Mouse (Mus musculus) cortical plate, adult 2 months (tissue): ENCODE data around the gene Ulk3. TPM values are rescaled to one million over a fixed set of nuclear protein-coding genes. Genes with fewer than 3 reads are reported as not detected.

Experiments used
- H3K27ac ChIP-seq: fragments of 200-500 bp; 2 replicates; pipeline ENCODE4 v1.5.1; 2012; ENCODE audit warnings: low read length, control low read depth, inconsistent platforms; ENCODE audit not compliant: insufficient read depth
- H3K4me1 ChIP-seq: fragments of 200-500 bp; 2 replicates; pipeline ENCODE4 v1.6.1; 2011; ENCODE audit warnings: low read length; ENCODE audit not compliant: control insufficient read depth, insufficient read depth
- H3K4me3 ChIP-seq: fragments of 200-500 bp; 2 replicates; pipeline ENCODE4 v1.5.1; 2011; ENCODE audit warnings: mild to moderate bottlenecking, low read length, control low read depth; ENCODE audit not compliant: insufficient read depth
- CTCF ChIP-seq: fragments of 200-500 bp; IDR thresholded peaks from 2 replicates; pipeline ENCODE4 v1.5.1; 2011; ENCODE audit warnings: mild to moderate bottlenecking, control low read depth, low read length; ENCODE audit not compliant: insufficient read depth; ENCODE audit errors: extremely low read depth
- POLR2A ChIP-seq: fragments of 200-500 bp; IDR thresholded peaks from 2 replicates; pipeline ENCODE4 v1.6.1; 2011; ENCODE audit warnings: mild to moderate bottlenecking, low read length, control low read depth; ENCODE audit not compliant: insufficient read depth; ENCODE audit errors: extremely low read depth
- polyA plus RNA-seq: library from polyadenylated mRNA; depleted of rRNA; stranded (reverse); fragments of >200 nt; gene quantifications from 2 replicates; pipeline ENCODE4 v1.2.3, GENCODE M21; 2012; rRNA removed

Ulk3 gene
- polyA plus RNA-seq, 1 experiment = 54.5 TPM

- TF ChIP-seq POLR2A (no peak), CTCF (no peak)
- Histone ChIP-seq H3K4me1 (peaks cover 20% of the 10 kb centered on the region), H3K4me3 (no peak overlapping the region), H3K27ac (peak overlapping the region; percentile 39)
Observed at GRCm38 (mm10) chr9:57638651-57639459, 49.6 kb downstream of the Ulk3 start.

GRCm38 (mm10) chr9:57639661-57640328 is 50.5 kb downstream of the Ulk3 start:
- Histone ChIP-seq H3K27ac (0 out of 2 replicates have a peak overlapping the region, but pooled peaks have one; percentile 30), H3K4me1 (peaks cover 17% of the 10 kb centered on the region), H3K4me3 (no peak overlapping the region)
- no peak for TF ChIP-seq POLR2A
- no peak for TF ChIP-seq CTCF

- Histone ChIP-seq H3K27ac (0 out of 2 replicates have a peak overlapping the region, but pooled peaks have one; percentile 30), H3K4me1 (peaks cover 17% of the 10 kb centered on the region), H3K4me3 (no peak overlapping the region)
- TF ChIP-seq CTCF = no peak
- no peak for TF ChIP-seq POLR2A
Observed at GRCm38 (mm10) chr9:57640384-57640783, 51.1 kb downstream of the Ulk3 start.

- TF ChIP-seq POLR2A (no peak), CTCF (no peak)
- Histone ChIP-seq H3K27ac (no peak overlapping the region), H3K4me3 (no peak overlapping the region), H3K4me1 (peaks cover 17% of the 10 kb centered on the region)
Observed at GRCm38 (mm10) chr9:57641022-57641421, 51.8 kb downstream of the Ulk3 start.

- peaks cover 17% of the 10 kb centered on the region for H3K4me1 ChIP-seq
- TF ChIP-seq POLR2A (no peak), CTCF (no peak)
- H3K4me3 ChIP-seq = no peak overlapping the region
- H3K27ac ChIP-seq = no peak overlapping the region
Observed at GRCm38 (mm10) chr9:57641775-57642550, 52.7 kb downstream of the Ulk3 start.

GRCm38 (mm10) chr9:57643169-57643855 is 54.1 kb downstream of the Ulk3 start:
- Histone ChIP-seq H3K4me3 (peak overlapping the region; percentile 68; the same call in 1 of the 2 replicates), H3K27ac (no peak overlapping the region), H3K4me1 (peaks cover 12% of the 10 kb centered on the region)
- TF ChIP-seq POLR2A = no peak
- no peak for TF ChIP-seq CTCF

GRCm38 (mm10) chr9:57643856-57644180 is 54.6 kb downstream of the Ulk3 start:
- Histone ChIP-seq H3K4me3 (peak overlapping the region; percentile 68), H3K4me1 (peaks cover 12% of the 10 kb centered on the region), H3K27ac (no peak overlapping the region)
- TF ChIP-seq CTCF = no peak

- TF ChIP-seq CTCF (no peak), POLR2A (no peak)
- peaks cover 12% of the 10 kb centered on the region for H3K4me1 ChIP-seq
- H3K4me3 ChIP-seq = peak overlapping the region; percentile 68
- H3K27ac ChIP-seq = no peak overlapping the region
Observed at GRCm38 (mm10) chr9:57644442-57644943, 55.2 kb downstream of the Ulk3 start.

- TF ChIP-seq CTCF (peak; percentile 71), POLR2A (peak; percentile 60; the same call in 1 of the 2 replicates)
- Histone ChIP-seq H3K27ac (peak overlapping the region; percentile 91), H3K4me3 (peak overlapping the region; percentile 68), H3K4me1 (peaks cover 8% of the 10 kb centered on the region)
Observed at GRCm38 (mm10) chr9:57644944-57645893, 56.0 kb downstream of the Ulk3 start.

Other genes starting within 250 kb of the Ulk3 start
- 22.2 and 22.9 TPM in 2 replicates for gene Ppcdc, start 149.3 kb upstream of the Ulk3 start, polyA plus RNA-seq
- 376 and 379 TPM in 2 replicates for gene Scamp5, start 121.4 kb upstream of the Ulk3 start, polyA plus RNA-seq
- 15.1 and 16.0 TPM in 2 replicates for gene Rpp25, start 85.4 kb upstream of the Ulk3 start, polyA plus RNA-seq
- gene Cox5a, start 68.2 kb upstream of the Ulk3 start, polyA plus RNA-seq = 384 and 401 TPM in 2 replicates
- gene Fam219b, start 51.9 kb upstream of the Ulk3 start, polyA plus RNA-seq = 9.5 and 10.9 TPM in 2 replicates
- gene Mpi, start 36.7 kb upstream of the Ulk3 start, polyA plus RNA-seq = 101 and 102 TPM in 2 replicates
- gene Scamp2, start 28.5 kb upstream of the Ulk3 start, polyA plus RNA-seq = 41.7 and 45.2 TPM in 2 replicates
- 44.6 and 48.1 TPM in 2 replicates for gene Cplx3, start 16.8 kb downstream of the Ulk3 start, polyA plus RNA-seq
- gene Lman1l, start 31.3 kb downstream of the Ulk3 start, polyA plus RNA-seq = not detected in 2 replicates
- 34.2 and 35.7 TPM in 2 replicates for gene Csk, start 64.2 kb downstream of the Ulk3 start, polyA plus RNA-seq
- gene Cyp1a2, start 94.3 kb downstream of the Ulk3 start, polyA plus RNA-seq = not detected in 2 replicates
- gene Cyp1a1, start 98.5 kb downstream of the Ulk3 start, polyA plus RNA-seq = 0.08 and 0.13 TPM in 2 replicates
- gene Edc3, start 119.1 kb downstream of the Ulk3 start, polyA plus RNA-seq = 12.2 and 13.2 TPM in 2 replicates
- 160 and 166 TPM in 2 replicates for gene Clk3, start 176.4 kb downstream of the Ulk3 start, polyA plus RNA-seq
- 7.7 and 8.5 TPM in 2 replicates for gene Arid3b, start 247.3 kb downstream of the Ulk3 start, polyA plus RNA-seq